Mouse (Mus musculus): ENCODE measurements at regions not wholly inside any gene's neighbourhood (a gene's known extent, or its start where the extent isn't known, plus 50 kb on each side); places are given as distances from the start of the nearest gene placed in this dataset.

DNA sequence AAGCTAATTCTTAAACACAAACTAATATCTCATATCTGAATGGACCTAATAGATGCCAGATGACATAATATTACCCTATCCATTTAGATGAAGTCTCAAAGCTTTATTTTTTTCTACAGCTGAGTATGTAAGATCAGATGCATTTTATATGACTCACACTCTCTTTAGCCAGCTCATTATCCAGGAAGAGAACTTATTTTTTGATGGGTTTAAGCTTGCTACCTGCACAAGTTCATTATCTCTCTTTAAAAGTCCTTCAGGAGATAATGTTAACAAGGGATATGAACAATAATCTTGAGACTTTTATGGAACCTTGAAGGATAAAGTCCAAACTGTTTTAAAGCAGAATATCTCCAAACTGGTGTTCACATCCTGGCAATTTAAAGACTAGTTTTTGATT lies 468.0 kb downstream of the Ebf1 start:
- TF ChIP-seq CTCF (IDR thresholded peaks at IDR 0.05; ENCODE audit: insufficient read depth, low read depth, low read length): no peak
- TF ChIP-seq POLR2A (IDR thresholded peaks at IDR 0.05; ENCODE audit: insufficient read depth, low read depth, low read length): no peak
